In genomic region chr5:142181862-142182261, GRCm38 (mm10) we compare ENCODE assay signal across 16 mouse cellular contexts.
A peak's percentile ranks its signal among the peaks of the same experiment; 100 is the strongest.
DNase-seq lines count a peak whose midpoint lies in the region; ATAC-seq and TF ChIP-seq lines count a peak whose summit lies in the region.
"Had no signal": no experiment of that assay in that cellular context is flagged by ENCODE, and none has a peak within 500 bp of the region (broad histone marks: within the 10 kb centered on the region; RNA-seq: fewer than 3 reads in every experiment).

No protein-coding gene starts in this region.

- H3K27me3 ChIP-seq in kidney, postnatal 0 days (ENCODE audit: insufficient read depth, low read length) = no peaks in the 10 kb centered on the region
- H3K27me3 ChIP-seq in liver, embryonic 11.5 days (replicated peaks; ENCODE audit: control insufficient read depth, insufficient read depth, low read length) = no peaks in the 10 kb centered on the region
- H3K27me3 ChIP-seq in hindbrain, embryonic 13.5 days = peaks cover 62% of the 10 kb centered on the region
- H3K27me3 ChIP-seq: limb, embryonic 13.5 days had no signal

- H3K36me3 ChIP-seq in kidney, postnatal 0 days (ENCODE audit: insufficient read depth, low read length) = no peaks in the 10 kb centered on the region
- no peaks in the 10 kb centered on the region for H3K36me3 ChIP-seq in liver, embryonic 11.5 days (ENCODE audit: control insufficient read depth, insufficient read depth, low read length)
- no peaks in the 10 kb centered on the region for H3K36me3 ChIP-seq in hindbrain, embryonic 13.5 days
- H3K36me3 ChIP-seq: hindbrain, embryonic 15.5 days; limb, embryonic 13.5 days had no signal

- no peaks in the 10 kb centered on the region for H3K4me1 ChIP-seq in kidney, postnatal 0 days (replicated peaks; ENCODE audit: insufficient read depth, low read length)
- H3K4me1 ChIP-seq in liver, embryonic 11.5 days (replicated peaks; ENCODE audit: control insufficient read depth, insufficient read depth, low read length) = no peaks in the 10 kb centered on the region
- peaks cover 45% of the 10 kb centered on the region for H3K4me1 ChIP-seq in hindbrain, embryonic 13.5 days (replicated peaks)
- H3K4me1 ChIP-seq: limb, embryonic 13.5 days had no signal

- WGBS in kidney, postnatal 0 days = 34% methylated on average over 14 of the region's 14 CpGs
- WGBS in liver, embryonic 11.5 days = 63% methylated on average over 14 of the region's 14 CpGs
- 74% methylated on average over 14 of the region's 14 CpGs for WGBS in hindbrain, embryonic 13.5 days

- H3K4me2 ChIP-seq in kidney, postnatal 0 days (ENCODE audit: low read length) = no peak overlapping the region
- H3K4me2 ChIP-seq in liver, embryonic 11.5 days = no peak overlapping the region
- no peak overlapping the region for H3K4me2 ChIP-seq in hindbrain, embryonic 13.5 days
- H3K4me2 ChIP-seq: hindbrain, embryonic 15.5 days; limb, embryonic 13.5 days had no signal

- peak; percentile 85 for ATAC-seq in kidney, postnatal 0 days (replicated peaks; ENCODE audit: low FRiP score, low read depth)
- ATAC-seq in liver, embryonic 11.5 days (replicated peaks; ENCODE audit: low FRiP score) = peak; percentile 54; the same call in 1 of the 2 replicates
- ATAC-seq in hindbrain, embryonic 13.5 days (ENCODE audit: low FRiP score) = no peak
- ATAC-seq: CD4-positive, CD25-positive, alpha-beta regulatory T cell, adult 4 months; forebrain, embryonic 14.5 days had no signal

- no peak overlapping the region for H3K27ac ChIP-seq in kidney, postnatal 0 days
- no peak overlapping the region for H3K27ac ChIP-seq in liver, embryonic 11.5 days (ENCODE audit: low read depth, low read length)
- no peak overlapping the region for H3K27ac ChIP-seq in hindbrain, embryonic 13.5 days
- H3K27ac ChIP-seq: heart, adult 2 months; hindbrain, embryonic 15.5 days; left cerebral cortex, adult 2 months; limb, embryonic 13.5 days had no signal

- no peak for TF ChIP-seq CTCF in kidney, postnatal 0 days (IDR thresholded peaks at IDR 0.05; ENCODE audit: low read depth)

- H3K9ac ChIP-seq in kidney, postnatal 0 days (ENCODE audit: low read depth, low read length) = no peak overlapping the region
- H3K9ac ChIP-seq in liver, embryonic 11.5 days (ENCODE audit: low read depth, low read length) = no peak overlapping the region
- no peak overlapping the region for H3K9ac ChIP-seq in hindbrain, embryonic 13.5 days
- H3K9ac ChIP-seq: hindbrain, embryonic 15.5 days; limb, embryonic 13.5 days had no signal

- H3K4me3 ChIP-seq in kidney, postnatal 0 days (replicated peaks; ENCODE audit: low read depth, low read length) = no peak overlapping the region
- H3K4me3 ChIP-seq in liver, embryonic 11.5 days (ENCODE audit: low read depth, low read length) = no peak overlapping the region
- no peak overlapping the region for H3K4me3 ChIP-seq in hindbrain, embryonic 13.5 days
- H3K4me3 ChIP-seq: heart, adult 2 months; hindbrain, embryonic 15.5 days; left cerebral cortex, adult 2 months; limb, embryonic 13.5 days; myocyte had no signal

- peak; percentile 4 for DNase-seq in kidney, adult 18-20 months
- peak; percentile 22 for DNase-seq in kidney, postnatal 0 days (ENCODE audit: low spot score)
- DNase-seq in liver, embryonic 11.5 days (ENCODE audit: low spot score) = no peak
- DNase-seq in yolk sac, embryonic 10.5 days (ENCODE audit: low spot score) = peak; percentile 80
- DNase-seq in frontal cortex, postnatal 10 days (ENCODE audit: low spot score in 2 of 2) = no peak
- DNase-seq in adrenal gland, postnatal 36 days = no peak
- DNase-seq: adrenal gland, postnatal 25 days; cerebellum, postnatal 14 days; heart, adult 2 months had no signal

- H3K9me3 ChIP-seq in kidney, postnatal 0 days (replicated peaks; ENCODE audit: low read length) = no peaks in the 10 kb centered on the region
- H3K9me3 ChIP-seq in liver, embryonic 11.5 days (ENCODE audit: control insufficient read depth, low read length) = no peaks in the 10 kb centered on the region
- no peaks in the 10 kb centered on the region for H3K9me3 ChIP-seq in hindbrain, embryonic 13.5 days
- H3K9me3 ChIP-seq: limb, embryonic 13.5 days had no signal

Comparison
In these comparisons a context has a peak if more than half of its experiments do, and no peak if none do; other contexts are left out.
1. DNase-seq: peak in kidney, adult 18-20 months (single experiment), kidney, postnatal 0 days (single experiment) and yolk sac, embryonic 10.5 days (single experiment); none in liver, embryonic 11.5 days (single experiment), frontal cortex, postnatal 10 days (0 of 2) and adrenal gland, postnatal 36 days (0 of 2).